Mouse (Mus musculus) forebrain, embryonic 11.5 days (tissue): Measurements from ENCODE around the gene Ldlrap1. TPM values are rescaled to one million over a fixed set of nuclear protein-coding genes. Genes with fewer than 3 reads are reported as not detected.

Source experiments
- ATAC-seq: fragments of 200-750 bp; cut with Nextera tagmentation; replicated peaks from 2 replicates; pipeline ENCODE4 v1.8.0; 2017; ENCODE audit warnings: moderate TSS enrichment; ENCODE audit not compliant: low FRiP score
- DNase-seq: peaks from one replicate; pipeline ENCODE4 v3.0.0-alpha.2; 2017; ENCODE audit warnings: low spot score
- H3K27ac ChIP-seq: fragments of 300-500 bp; sonication (generic); 2 replicates; pipeline ENCODE4 v1.5.1; 2014; ENCODE audit warnings: low read depth, low read length
- H3K27me3 ChIP-seq: fragments of 300-500 bp; sonication (generic); 2 replicates; pipeline ENCODE4 v1.6.1; 2014; ENCODE audit warnings: mild to moderate bottlenecking, low read length, mixed read lengths; ENCODE audit not compliant: control insufficient read depth, insufficient read depth
- H3K36me3 ChIP-seq: fragments of 300-500 bp; sonication (generic); 2 replicates; pipeline ENCODE4 v1.6.1; 2014; ENCODE audit warnings: mild to moderate bottlenecking, low read length, moderate library complexity, mixed read lengths; ENCODE audit not compliant: control insufficient read depth, insufficient read depth
- H3K4me1 ChIP-seq: fragments of 300-500 bp; sonication (generic); replicated peaks from 2 replicates; pipeline ENCODE4 v1.6.1; 2014; ENCODE audit warnings: low read length, mixed read lengths; ENCODE audit not compliant: control insufficient read depth, insufficient read depth
- H3K4me2 ChIP-seq: fragments of 300-500 bp; sonication (generic); 2 replicates; pipeline ENCODE4 v1.6.1; 2014; ENCODE audit warnings: low read depth, mild to moderate bottlenecking, low read length, moderate library complexity, mixed read lengths; ENCODE audit not compliant: severe bottlenecking
- H3K4me3 ChIP-seq: fragments of 300-500 bp; sonication (generic); 2 replicates; pipeline ENCODE4 v1.5.1; 2014; ENCODE audit warnings: low read depth, low read length
- H3K9ac ChIP-seq: fragments of 300-500 bp; sonication (generic); 2 replicates; pipeline ENCODE4 v1.6.1; 2014; ENCODE audit warnings: low read length
- H3K9me3 ChIP-seq: fragments of 300-500 bp; sonication (generic); 2 replicates; pipeline ENCODE4 v1.6.1; 2016; ENCODE audit warnings: low read length, mixed read lengths; ENCODE audit not compliant: control insufficient read depth
- WGBS: fragments of 180-500 bp; shearing (Covaris S2); extraction: QIAGEN DNeasy Blood & Tissue Kit; methylation state at CpG from one replicate; pipeline ENCODE4 v1.1.7; 2014; 5-methylcytosine and 5-hydroxymethylcytosine counted together
- polyA plus RNA-seq: library from polyadenylated mRNA; unstranded; fragments of >200 nt; fragmentation: Nextera tagmentation; extraction: Ambion mirVana; gene quantifications from 2 replicates; pipeline ENCODE4 v1.2.1, GENCODE M21; 2014

Gene Ldlrap1
- polyA plus RNA-seq, 1 experiment from 2014 or later = 7.4 TPM

DNA sequence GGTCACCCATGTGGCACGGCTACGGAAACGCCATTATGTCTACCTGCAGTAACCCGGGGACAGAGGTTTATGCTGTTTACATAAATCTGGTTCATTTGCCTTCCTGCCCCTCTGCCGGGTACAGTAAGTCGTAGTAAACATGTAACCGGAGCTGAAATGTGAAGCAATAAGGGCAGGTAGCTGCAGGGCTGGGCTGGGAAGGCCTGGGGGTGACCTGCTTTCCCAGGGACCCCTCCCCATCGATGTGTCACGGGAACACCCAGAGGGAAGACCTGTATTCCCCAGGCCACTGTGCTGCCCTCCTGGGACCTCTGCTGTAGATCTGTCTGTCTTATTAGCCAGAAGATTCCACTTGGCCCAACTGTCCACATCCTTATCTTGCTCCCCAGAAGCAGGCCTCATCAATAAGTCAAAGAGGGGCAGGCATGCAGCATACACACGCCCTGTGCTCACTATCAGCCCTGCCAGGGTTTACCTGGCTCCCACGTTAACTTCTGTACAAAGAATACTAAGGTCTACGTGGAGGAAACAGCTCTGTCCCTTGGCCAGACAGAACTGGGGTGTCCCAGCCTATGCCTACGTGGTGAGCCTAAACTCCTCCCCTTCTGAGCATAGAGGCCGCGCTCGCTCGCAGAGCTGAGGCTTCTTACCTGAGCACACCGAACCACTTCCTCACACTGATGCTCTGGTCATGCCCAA lies 16.0 kb downstream of the Ldlrap1 start:
- no peak overlapping the region for H3K4me3 ChIP-seq
- H3K9ac ChIP-seq = no peak overlapping the region
- ATAC-seq (no peak), DNase-seq (no peak)
- H3K27ac ChIP-seq = no peak overlapping the region
- H3K36me3 ChIP-seq = no peaks in the 10 kb centered on the region
- no peaks in the 10 kb centered on the region for H3K27me3 ChIP-seq
- WGBS = 87% methylated on average over 18 of the region's 18 CpGs
- H3K4me1 ChIP-seq = no peaks in the 10 kb centered on the region
- H3K9me3 ChIP-seq = no peaks in the 10 kb centered on the region
- H3K4me2 ChIP-seq = no peak overlapping the region

DNA sequence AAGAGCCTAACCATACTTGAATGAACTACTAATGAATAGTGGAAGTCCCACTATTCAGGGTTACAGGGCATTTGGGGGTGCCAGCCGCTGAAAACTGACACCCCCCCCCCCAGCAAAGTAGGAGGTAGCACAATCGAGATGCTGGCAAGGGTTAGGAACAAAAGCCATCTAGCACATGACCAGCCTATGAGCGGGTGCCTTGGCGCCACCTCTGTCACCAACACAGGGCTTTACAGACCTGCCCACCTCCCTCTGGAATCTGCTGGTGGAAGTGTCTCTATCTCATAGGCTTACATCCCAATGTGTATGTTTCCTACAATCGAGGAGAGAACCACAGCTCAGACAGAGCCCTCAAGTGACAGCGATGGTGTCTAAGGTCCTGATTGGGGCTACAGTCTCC lies 17.0 kb downstream of the Ldlrap1 start:
- ATAC-seq = no peak
- WGBS = 86% methylated on average over 6 of the region's 6 CpGs
- Histone ChIP-seq H3K9me3 (no peaks in the 10 kb centered on the region), H3K36me3 (no peaks in the 10 kb centered on the region), H3K27ac (no peak overlapping the region), H3K4me1 (no peaks in the 10 kb centered on the region), H3K4me3 (no peak overlapping the region), H3K27me3 (no peaks in the 10 kb centered on the region), H3K9ac (no peak overlapping the region), H3K4me2 (no peak overlapping the region)
- DNase-seq = no peak

DNA sequence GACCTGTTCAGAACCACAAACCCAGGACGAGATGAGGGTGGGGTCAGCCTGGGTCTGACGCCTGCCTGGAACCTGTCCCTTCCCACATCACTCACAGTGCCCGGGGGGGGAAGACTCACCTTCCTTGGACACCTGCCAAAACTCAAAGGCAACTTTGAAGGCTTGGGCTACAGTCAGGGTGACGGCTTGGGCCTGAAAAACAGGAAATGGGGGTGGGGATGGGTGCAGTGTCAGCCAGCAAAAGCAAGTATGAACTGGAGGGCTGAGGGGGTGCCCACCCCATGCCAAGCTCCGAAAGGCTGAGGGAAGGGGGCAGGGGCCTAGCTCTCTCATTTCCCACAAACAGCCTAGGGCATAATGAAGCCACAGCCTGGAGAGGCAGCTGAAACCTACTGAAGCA lies 17.6 kb downstream of the Ldlrap1 start:
- ATAC-seq (no peak), DNase-seq (no peak)
- no peaks in the 10 kb centered on the region for H3K27me3 ChIP-seq
- no peaks in the 10 kb centered on the region for H3K36me3 ChIP-seq
- no peak overlapping the region for H3K4me2 ChIP-seq
- H3K4me1 ChIP-seq = no peaks in the 10 kb centered on the region
- H3K9me3 ChIP-seq = no peaks in the 10 kb centered on the region
- no peak overlapping the region for H3K27ac ChIP-seq
- no peak overlapping the region for H3K4me3 ChIP-seq
- WGBS = 91% methylated on average over 5 of the region's 5 CpGs
- no peak overlapping the region for H3K9ac ChIP-seq

DNA sequence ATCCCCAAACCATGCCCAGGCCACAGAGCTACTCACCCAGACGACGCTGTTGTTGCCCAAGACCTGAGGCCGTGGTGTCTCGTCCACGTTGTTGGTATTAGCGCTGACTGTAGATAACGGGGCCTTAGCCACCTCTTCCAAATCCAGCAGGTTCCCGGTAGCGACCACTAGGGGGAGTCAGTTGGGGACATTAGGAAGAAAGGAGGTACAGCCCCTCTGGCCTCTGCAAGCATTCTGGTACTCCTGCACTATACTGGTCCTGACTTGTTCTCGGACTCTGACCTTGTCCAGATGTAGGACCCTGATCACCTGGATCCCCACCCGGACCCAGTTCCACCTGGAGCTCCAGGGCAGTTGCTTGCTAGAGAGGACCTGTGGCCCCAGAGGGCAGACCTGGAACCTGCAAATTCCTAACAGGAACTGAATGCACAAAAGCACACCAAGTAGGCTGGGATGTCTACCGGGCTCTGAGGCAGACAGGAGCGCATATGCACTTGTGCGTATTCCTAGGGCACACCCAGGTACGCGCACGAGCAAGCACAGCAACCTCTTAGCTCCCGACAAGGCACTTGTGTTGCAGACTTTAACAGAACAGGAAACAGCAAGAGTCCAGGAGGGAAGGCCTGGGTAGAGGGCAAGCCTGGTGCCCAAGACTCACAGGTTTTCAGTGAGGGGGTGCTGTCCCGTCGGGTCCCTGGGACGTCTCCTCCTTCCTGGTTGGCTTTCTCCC lies 18.4 kb downstream of the Ldlrap1 start:
- WGBS = 68% methylated on average over 21 of the region's 21 CpGs
- Histone ChIP-seq H3K4me2 (no peak overlapping the region), H3K27ac (no peak overlapping the region), H3K27me3 (no peaks in the 10 kb centered on the region), H3K4me3 (no peak overlapping the region), H3K9me3 (no peaks in the 10 kb centered on the region), H3K4me1 (no peaks in the 10 kb centered on the region), H3K36me3 (no peaks in the 10 kb centered on the region), H3K9ac (no peak overlapping the region)
- ATAC-seq (no peak), DNase-seq (peak; percentile 62)

DNA sequence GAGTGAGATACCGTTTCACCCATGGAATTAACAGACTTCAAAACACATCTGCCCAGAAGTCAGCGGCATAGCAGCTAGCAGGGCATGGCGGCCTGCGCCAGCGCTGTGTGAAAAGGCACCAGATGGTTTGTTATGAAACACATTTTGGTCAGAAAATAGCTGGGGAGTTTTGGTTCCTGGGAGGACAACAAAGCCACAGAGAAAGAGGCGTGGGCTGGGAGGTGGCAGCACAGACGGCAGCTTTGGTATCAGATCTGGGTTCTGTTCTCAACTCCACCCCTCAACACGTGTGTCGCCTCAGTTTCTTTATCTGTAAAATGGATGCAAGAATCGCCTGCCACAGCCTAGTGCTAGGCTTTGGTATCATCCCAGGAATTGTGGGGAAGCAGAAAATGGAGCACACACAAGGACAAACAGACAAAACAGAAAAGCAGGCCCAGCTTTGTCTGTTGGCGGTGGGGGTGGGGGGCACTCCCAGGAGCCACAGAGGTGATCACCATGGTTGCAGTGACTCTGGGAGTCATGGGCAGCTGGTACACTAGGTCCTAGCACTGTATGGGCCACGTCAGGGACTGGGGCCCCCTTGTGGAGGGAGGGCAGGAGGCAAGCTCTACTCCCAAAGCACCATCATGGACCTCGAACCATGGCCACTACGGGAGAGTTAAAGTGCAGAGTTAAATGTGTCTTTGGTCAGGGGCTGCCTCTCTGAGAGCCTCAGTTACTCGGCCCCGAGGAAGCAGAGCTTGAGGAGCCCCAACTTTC lies 21.7 kb downstream of the Ldlrap1 start:
- H3K9ac ChIP-seq = no peak overlapping the region
- H3K36me3 ChIP-seq = no peaks in the 10 kb centered on the region
- no peak overlapping the region for H3K4me3 ChIP-seq
- DNase-seq = no peak
- no peaks in the 10 kb centered on the region for H3K27me3 ChIP-seq
- H3K4me2 ChIP-seq = no peak overlapping the region
- H3K4me1 ChIP-seq = no peaks in the 10 kb centered on the region
- H3K9me3 ChIP-seq = no peaks in the 10 kb centered on the region
- no peak overlapping the region for H3K27ac ChIP-seq
- ATAC-seq = no peak
- 86% methylated on average over 16 of the region's 16 CpGs for WGBS

DNA sequence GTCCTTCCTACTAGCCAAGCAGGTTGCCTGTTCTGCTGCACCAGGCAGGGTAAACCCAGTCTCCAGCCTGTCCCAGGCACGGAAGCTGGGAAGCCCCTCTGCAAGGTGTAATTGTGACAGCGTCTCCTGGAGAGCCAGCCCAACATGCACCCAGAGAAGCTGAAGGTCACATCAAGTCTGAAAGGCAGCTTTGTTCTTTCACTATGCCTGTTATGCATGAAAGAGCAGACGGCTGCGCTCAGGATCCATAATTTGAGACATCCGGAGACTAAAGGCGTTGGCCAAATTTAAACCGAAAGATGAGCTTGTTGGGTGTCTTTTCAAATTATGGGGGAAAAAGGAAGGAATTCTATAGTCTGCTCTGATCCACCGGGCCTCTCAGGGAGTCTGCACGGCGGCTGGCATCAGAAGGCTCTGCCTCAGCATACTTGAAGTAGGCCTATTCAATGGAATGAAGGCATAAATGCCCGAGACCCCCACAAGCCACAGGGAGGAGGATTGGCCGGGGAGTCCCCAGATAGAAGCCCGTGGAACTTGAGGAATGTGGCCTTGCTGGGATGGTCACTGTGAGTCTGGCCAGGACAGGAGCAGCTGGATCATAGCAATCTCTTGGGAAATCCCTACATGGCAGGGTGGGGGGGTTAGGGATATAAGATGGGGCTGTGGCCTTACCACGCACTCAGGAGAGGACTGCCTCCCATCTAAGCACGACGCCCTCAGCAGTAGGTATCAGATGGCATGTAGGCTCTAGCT lies 23.8 kb downstream of the Ldlrap1 start:
- ATAC-seq = no peak
- Histone ChIP-seq H3K4me3 (no peak overlapping the region), H3K4me2 (no peak overlapping the region), H3K27ac (no peak overlapping the region), H3K9ac (no peak overlapping the region), H3K36me3 (no peaks in the 10 kb centered on the region), H3K9me3 (no peaks in the 10 kb centered on the region), H3K27me3 (no peaks in the 10 kb centered on the region), H3K4me1 (no peaks in the 10 kb centered on the region)
- WGBS = 68% methylated on average over 16 of the region's 16 CpGs
- no peak for DNase-seq

DNA sequence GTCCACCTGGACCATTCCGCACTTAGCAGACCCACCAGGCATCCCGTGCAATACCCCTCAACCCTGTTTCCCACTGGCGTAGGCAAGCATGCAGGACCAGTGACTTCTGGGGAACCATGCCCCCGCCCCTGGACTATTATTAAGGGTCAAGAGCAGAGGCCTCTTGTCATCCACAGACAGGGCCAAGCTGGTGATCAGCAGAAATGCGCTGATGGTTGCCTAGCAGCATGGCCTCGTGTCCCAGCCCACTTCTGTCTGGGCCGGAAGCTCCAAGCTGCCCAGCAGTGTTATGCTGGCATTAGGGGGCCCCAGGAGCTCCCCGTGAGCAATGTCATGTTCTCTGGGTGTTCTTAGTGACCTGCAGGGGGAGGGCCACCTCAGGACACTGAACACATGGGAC lies 25.9 kb downstream of the Ldlrap1 start:
- WGBS = 83% methylated on average over 8 of the region's 8 CpGs
- no peaks in the 10 kb centered on the region for H3K27me3 ChIP-seq
- no peak for DNase-seq

DNA sequence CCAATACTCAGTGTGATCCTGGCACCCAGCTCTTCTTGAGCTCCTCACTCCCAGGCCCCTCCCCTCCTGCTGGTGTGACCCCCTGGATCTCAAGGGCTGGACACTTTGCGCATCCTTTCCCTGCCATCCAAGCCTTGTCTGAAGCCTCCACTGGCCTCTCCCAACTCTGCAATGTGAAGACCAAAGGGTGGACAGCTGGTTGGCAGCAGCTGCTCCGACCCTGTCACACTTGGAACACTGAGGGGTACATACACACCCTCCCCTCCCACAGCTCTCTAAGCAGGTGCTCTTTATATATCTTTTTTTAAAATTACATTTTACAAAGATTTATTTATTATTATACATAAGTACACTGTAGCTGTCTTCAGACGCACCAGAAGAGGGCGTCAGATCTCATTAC lies 27.6 kb downstream of the Ldlrap1 start:
- no peak overlapping the region for H3K27ac ChIP-seq
- no peaks in the 10 kb centered on the region for H3K27me3 ChIP-seq
- no peaks in the 10 kb centered on the region for H3K36me3 ChIP-seq
- 91% methylated on average over 4 of the region's 4 CpGs for WGBS
- no peak overlapping the region for H3K9ac ChIP-seq
- 0 out of 2 replicates have a peak, but pooled peaks cover 2% of the 10 kb centered on the region for H3K4me1 ChIP-seq
- no peaks in the 10 kb centered on the region for H3K9me3 ChIP-seq
- ATAC-seq (no peak), DNase-seq (no peak)
- H3K4me2 ChIP-seq = no peak overlapping the region
- no peak overlapping the region for H3K4me3 ChIP-seq

More for the DNA sequence above, 25.9 kb downstream of the Ldlrap1 start:
- no peak overlapping the region for H3K9ac ChIP-seq
- no peaks in the 10 kb centered on the region for H3K9me3 ChIP-seq
- no peak overlapping the region for H3K4me3 ChIP-seq
- ATAC-seq = no peak
- 0 out of 2 replicates have a peak, but pooled peaks cover under 1% of the 10 kb centered on the region for H3K4me1 ChIP-seq
- H3K36me3 ChIP-seq = no peaks in the 10 kb centered on the region
- no peak overlapping the region for H3K4me2 ChIP-seq
- no peak overlapping the region for H3K27ac ChIP-seq
